Mouse (Mus musculus): ENCODE measurements around the gene Exosc2. TPM values are rescaled to one million over a fixed set of nuclear protein-coding genes. Genes with fewer than 3 reads are reported as not detected.
A peak's percentile ranks its signal among the peaks of the same experiment; 100 is the strongest.

Exosc2 gene
- polyA plus RNA-seq, 1 experiment = 24.2 TPM

GRCm38 (mm10) chr2:31641929-31642328, 28.6 kb upstream of the Exosc2 start:
- TF ChIP-seq CTCF (IDR thresholded peaks at IDR 0.05; ENCODE audit: borderline replicate concordance, control insufficient read depth, extremely low read depth, insufficient read depth, low read length, poor library complexity) = no peak
- TF ChIP-seq POLR2A (IDR thresholded peaks at IDR 0.05; ENCODE audit: control insufficient read depth, extremely low read depth, insufficient read depth, low read length, poor library complexity) = no peak
- H3K27ac ChIP-seq (ENCODE audit: control insufficient read depth, insufficient read depth, low read length) = no peak overlapping the region
- no peak for DNase-seq
- peaks cover 27% of the 10 kb centered on the region; the same call in 1 of the 2 replicates for H3K27me3 ChIP-seq (ENCODE audit: control insufficient read depth, insufficient read depth, low read length)
- H3K4me1 ChIP-seq (replicated peaks; ENCODE audit: control insufficient read depth, insufficient read depth, low read length) = no peaks in the 10 kb centered on the region
- no peak overlapping the region for H3K4me3 ChIP-seq (ENCODE audit: control insufficient read depth, insufficient read depth, low read length)
- WGBS = 14% methylated on average over 18 of the region's 18 CpGs
- H3K36me3 ChIP-seq (ENCODE audit: control insufficient read depth, insufficient read depth, low read length) = no peaks in the 10 kb centered on the region

- DNase-seq = peak; percentile 23
- H3K27me3 ChIP-seq (ENCODE audit: control insufficient read depth, insufficient read depth, low read length) = peaks cover 13% of the 10 kb centered on the region
- peak overlapping the region; percentile 35 for H3K4me3 ChIP-seq (ENCODE audit: control insufficient read depth, insufficient read depth, low read length)
- WGBS = 3% methylated on average over 109 of the region's 109 CpGs
- no peak overlapping the region for H3K27ac ChIP-seq (ENCODE audit: control insufficient read depth, insufficient read depth, low read length)
- TF ChIP-seq POLR2A (IDR thresholded peaks at IDR 0.05; ENCODE audit: control insufficient read depth, extremely low read depth, insufficient read depth, low read length, poor library complexity) (0 out of 2 replicates have a peak, but pooled peaks have one; percentile 40), CTCF (IDR thresholded peaks at IDR 0.05; ENCODE audit: borderline replicate concordance, control insufficient read depth, extremely low read depth, insufficient read depth, low read length, poor library complexity) (no peak)
- no peaks in the 10 kb centered on the region for H3K36me3 ChIP-seq (ENCODE audit: control insufficient read depth, insufficient read depth, low read length)
- peaks cover 10% of the 10 kb centered on the region; the same call in 1 of the 2 replicates for H3K4me1 ChIP-seq (replicated peaks; ENCODE audit: control insufficient read depth, insufficient read depth, low read length)
Measured at GRCm38 (mm10) chr2:31653971-31654853, 16.3 kb upstream of the Exosc2 start.

- H3K27me3 ChIP-seq (ENCODE audit: control insufficient read depth, insufficient read depth, low read length) = peaks cover 13% of the 10 kb centered on the region
- peak; percentile 54 for DNase-seq
- H3K27ac ChIP-seq (ENCODE audit: control insufficient read depth, insufficient read depth, low read length) = no peak overlapping the region
- H3K4me1 ChIP-seq (replicated peaks; ENCODE audit: control insufficient read depth, insufficient read depth, low read length) = peaks cover 10% of the 10 kb centered on the region; the same call in 1 of the 2 replicates
- TF ChIP-seq CTCF (IDR thresholded peaks at IDR 0.05; ENCODE audit: borderline replicate concordance, control insufficient read depth, extremely low read depth, insufficient read depth, low read length, poor library complexity) = peak; percentile 44; the same call in 1 of the 2 replicates
- no peak for TF ChIP-seq POLR2A (IDR thresholded peaks at IDR 0.05; ENCODE audit: control insufficient read depth, extremely low read depth, insufficient read depth, low read length, poor library complexity)
- WGBS = 8% methylated on average over 22 of the region's 22 CpGs
- H3K36me3 ChIP-seq (ENCODE audit: control insufficient read depth, insufficient read depth, low read length) = no peaks in the 10 kb centered on the region
- H3K4me3 ChIP-seq (ENCODE audit: control insufficient read depth, insufficient read depth, low read length) = no peak overlapping the region
Measured at GRCm38 (mm10) chr2:31654854-31655559, 15.5 kb upstream of the Exosc2 start.

GRCm38 (mm10) chr2:31656374-31656773, 14.1 kb upstream of the Exosc2 start:
- Histone ChIP-seq H3K4me3 (ENCODE audit: control insufficient read depth, insufficient read depth, low read length) (no peak overlapping the region), H3K4me1 (replicated peaks; ENCODE audit: control insufficient read depth, insufficient read depth, low read length) (peaks cover 10% of the 10 kb centered on the region; the same call in 1 of the 2 replicates), H3K27me3 (ENCODE audit: control insufficient read depth, insufficient read depth, low read length) (peaks cover 13% of the 10 kb centered on the region), H3K27ac (ENCODE audit: control insufficient read depth, insufficient read depth, low read length) (no peak overlapping the region), H3K36me3 (ENCODE audit: control insufficient read depth, insufficient read depth, low read length) (no peaks in the 10 kb centered on the region)
- WGBS = 90% methylated on average over 7 of the region's 7 CpGs
- TF ChIP-seq POLR2A (IDR thresholded peaks at IDR 0.05; ENCODE audit: control insufficient read depth, extremely low read depth, insufficient read depth, low read length, poor library complexity) (no peak), CTCF (IDR thresholded peaks at IDR 0.05; ENCODE audit: borderline replicate concordance, control insufficient read depth, extremely low read depth, insufficient read depth, low read length, poor library complexity) (no peak)
- DNase-seq = no peak

DNA sequence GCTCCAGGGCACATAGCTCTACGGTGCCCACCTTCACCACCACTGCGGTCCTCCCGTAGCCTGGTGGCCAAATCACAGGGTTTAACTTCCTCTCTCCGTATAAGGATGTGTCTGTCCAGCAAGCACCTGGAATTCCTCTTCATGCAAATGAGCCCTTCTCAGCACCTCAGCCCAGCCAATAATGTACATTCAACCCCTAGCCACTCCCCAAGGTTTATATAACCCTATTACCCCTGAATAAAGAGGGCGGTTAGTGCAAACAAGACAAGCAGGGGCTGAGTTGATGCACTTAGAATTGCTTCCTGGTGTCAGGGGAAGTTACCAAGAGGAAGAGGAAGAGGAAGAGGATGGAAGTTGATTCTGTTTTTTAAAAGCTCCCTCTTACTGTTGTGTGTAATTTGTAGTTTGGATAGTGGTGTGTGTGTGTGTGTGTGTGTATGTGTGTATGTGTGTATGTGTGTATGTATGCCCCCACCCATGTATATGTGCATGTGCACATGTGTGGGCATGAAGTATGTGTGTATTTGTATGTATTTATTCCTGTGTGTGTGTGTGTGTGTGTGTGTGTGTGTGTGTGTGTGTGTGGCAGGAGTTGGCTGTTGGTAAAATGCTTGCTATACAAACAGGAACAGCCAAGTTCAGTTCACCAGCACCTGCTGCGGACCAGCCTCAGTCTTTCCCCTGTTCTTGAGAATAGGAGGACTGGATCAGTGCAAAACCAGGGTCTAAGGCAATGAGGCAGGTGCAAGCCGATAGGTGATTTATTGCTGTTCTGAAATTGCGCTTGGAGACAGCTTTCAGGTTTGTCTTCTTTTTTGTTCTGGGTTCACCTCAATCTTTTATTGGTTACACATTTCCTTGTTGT, 7.3 kb upstream of the Exosc2 start:
- Histone ChIP-seq H3K4me3 (ENCODE audit: control insufficient read depth, insufficient read depth, low read length) (no peak overlapping the region), H3K27ac (ENCODE audit: control insufficient read depth, insufficient read depth, low read length) (no peak overlapping the region), H3K27me3 (ENCODE audit: control insufficient read depth, insufficient read depth, low read length) (no peaks in the 10 kb centered on the region), H3K36me3 (ENCODE audit: control insufficient read depth, insufficient read depth, low read length) (no peaks in the 10 kb centered on the region), H3K4me1 (replicated peaks; ENCODE audit: control insufficient read depth, insufficient read depth, low read length) (no peaks in the 10 kb centered on the region)
- no peak for DNase-seq
- WGBS = 59% methylated on average over 8 of the region's 8 CpGs
- no peak for TF ChIP-seq CTCF (IDR thresholded peaks at IDR 0.05; ENCODE audit: borderline replicate concordance, control insufficient read depth, extremely low read depth, insufficient read depth, low read length, poor library complexity)
- TF ChIP-seq POLR2A (IDR thresholded peaks at IDR 0.05; ENCODE audit: control insufficient read depth, extremely low read depth, insufficient read depth, low read length, poor library complexity) = no peak

DNA sequence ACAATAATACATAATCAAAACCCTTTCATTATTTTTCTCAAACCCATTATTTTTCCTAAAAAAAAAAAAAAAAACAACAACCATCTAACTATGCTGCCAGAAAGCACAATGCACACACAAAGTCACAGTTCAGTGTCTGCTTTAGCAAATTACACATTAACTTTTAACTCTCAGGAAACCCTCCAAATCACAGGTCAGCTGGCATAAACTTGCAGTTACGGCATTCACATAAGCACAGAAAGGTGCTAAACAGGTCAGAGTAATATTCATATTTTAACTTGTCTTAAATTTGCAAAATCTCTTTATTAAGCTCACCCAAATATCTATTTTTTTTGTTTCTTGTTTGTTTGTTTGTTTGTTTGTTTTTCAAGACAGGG, 6.7 kb upstream of the Exosc2 start:
- Histone ChIP-seq H3K27me3 (ENCODE audit: control insufficient read depth, insufficient read depth, low read length) (no peaks in the 10 kb centered on the region), H3K36me3 (ENCODE audit: control insufficient read depth, insufficient read depth, low read length) (no peaks in the 10 kb centered on the region), H3K4me3 (ENCODE audit: control insufficient read depth, insufficient read depth, low read length) (no peak overlapping the region), H3K4me1 (replicated peaks; ENCODE audit: control insufficient read depth, insufficient read depth, low read length) (no peaks in the 10 kb centered on the region), H3K27ac (ENCODE audit: control insufficient read depth, insufficient read depth, low read length) (no peak overlapping the region)
- TF ChIP-seq CTCF (IDR thresholded peaks at IDR 0.05; ENCODE audit: borderline replicate concordance, control insufficient read depth, extremely low read depth, insufficient read depth, low read length, poor library complexity) (no peak), POLR2A (IDR thresholded peaks at IDR 0.05; ENCODE audit: control insufficient read depth, extremely low read depth, insufficient read depth, low read length, poor library complexity) (no peak)
- DNase-seq = no peak
- 94% methylated on average over 1 of the region's 1 CpGs for WGBS
